Mouse (Mus musculus): ENCODE results near the gene Fbxl13. TPM values are rescaled to one million over a fixed set of nuclear protein-coding genes. Genes with fewer than 3 reads are reported as not detected.

The Fbxl13 gene
- polyA plus RNA-seq, 1 experiment, result 1.8 TPM

GRCm38 (mm10) chr5:21592106-21592505 lies 53.3 kb downstream of the Fbxl13 start:
- WGBS, result 88% methylated on average over 2 of the region's 2 CpGs
- Histone ChIP-seq H3K4me3 (replicated peaks; ENCODE audit: extremely low read depth, low read depth, low read length) (no peak overlapping the region), H3K4me1 (ENCODE audit: control insufficient read depth, insufficient read depth, low read length) (no peaks in the 10 kb centered on the region)
- TF ChIP-seq POLR2A (IDR thresholded peaks at IDR 0.05; ENCODE audit: borderline replicate concordance, extremely low read depth, low read depth, low read length), result no peak
- no peak for TF ChIP-seq CTCF (IDR thresholded peaks at IDR 0.05; ENCODE audit: insufficient read depth, low read length)
- no peak for DNase-seq

- no peak overlapping the region for H3K4me3 ChIP-seq (replicated peaks; ENCODE audit: extremely low read depth, low read depth, low read length)
- WGBS, result 80% methylated on average over 13 of the region's 13 CpGs
- no peaks in the 10 kb centered on the region for H3K4me1 ChIP-seq (ENCODE audit: control insufficient read depth, insufficient read depth, low read length)
- TF ChIP-seq CTCF (IDR thresholded peaks at IDR 0.05; ENCODE audit: insufficient read depth, low read length) (no peak), POLR2A (IDR thresholded peaks at IDR 0.05; ENCODE audit: borderline replicate concordance, extremely low read depth, low read depth, low read length) (no peak)
- no peak for DNase-seq
Measured at GRCm38 (mm10) chr5:21588220-21588619, 57.2 kb downstream of the Fbxl13 start.

GRCm38 (mm10) chr5:21587683-21588082 lies 57.8 kb downstream of the Fbxl13 start:
- TF ChIP-seq POLR2A (IDR thresholded peaks at IDR 0.05; ENCODE audit: borderline replicate concordance, extremely low read depth, low read depth, low read length) (no peak), CTCF (IDR thresholded peaks at IDR 0.05; ENCODE audit: insufficient read depth, low read length) (no peak)
- H3K4me1 ChIP-seq (ENCODE audit: control insufficient read depth, insufficient read depth, low read length), result no peaks in the 10 kb centered on the region
- no peak overlapping the region for H3K4me3 ChIP-seq (replicated peaks; ENCODE audit: extremely low read depth, low read depth, low read length)
- DNase-seq, result no peak
- 66% methylated on average over 7 of the region's 7 CpGs for WGBS

GRCm38 (mm10) chr5:21586763-21587162 lies 58.7 kb downstream of the Fbxl13 start:
- Histone ChIP-seq H3K4me1 (ENCODE audit: control insufficient read depth, insufficient read depth, low read length) (no peaks in the 10 kb centered on the region), H3K4me3 (replicated peaks; ENCODE audit: extremely low read depth, low read depth, low read length) (no peak overlapping the region)
- 49% methylated on average over 6 of the region's 6 CpGs for WGBS
- peak; percentile 20 for DNase-seq
- TF ChIP-seq CTCF (IDR thresholded peaks at IDR 0.05; ENCODE audit: insufficient read depth, low read length), result peak; percentile 79
- TF ChIP-seq POLR2A (IDR thresholded peaks at IDR 0.05; ENCODE audit: borderline replicate concordance, extremely low read depth, low read depth, low read length), result no peak

GRCm38 (mm10) chr5:21578136-21578535 lies 67.3 kb downstream of the Fbxl13 start:
- Histone ChIP-seq H3K4me1 (ENCODE audit: control insufficient read depth, insufficient read depth, low read length) (no peaks in the 10 kb centered on the region), H3K4me3 (replicated peaks; ENCODE audit: extremely low read depth, low read depth, low read length) (no peak overlapping the region)
- no peak for TF ChIP-seq POLR2A (IDR thresholded peaks at IDR 0.05; ENCODE audit: borderline replicate concordance, extremely low read depth, low read depth, low read length)
- TF ChIP-seq CTCF (IDR thresholded peaks at IDR 0.05; ENCODE audit: insufficient read depth, low read length), result no peak
- WGBS, result 81% methylated on average over 3 of the region's 3 CpGs
- no peak for DNase-seq

- Histone ChIP-seq H3K4me1 (ENCODE audit: control insufficient read depth, insufficient read depth, low read length) (no peaks in the 10 kb centered on the region), H3K4me3 (replicated peaks; ENCODE audit: extremely low read depth, low read depth, low read length) (no peak overlapping the region)
- no peak for DNase-seq
- TF ChIP-seq CTCF (IDR thresholded peaks at IDR 0.05; ENCODE audit: insufficient read depth, low read length) (no peak), POLR2A (IDR thresholded peaks at IDR 0.05; ENCODE audit: borderline replicate concordance, extremely low read depth, low read depth, low read length) (no peak)
- 83% methylated on average over 13 of the region's 13 CpGs for WGBS
Measured at GRCm38 (mm10) chr5:21575210-21575550, 70.3 kb downstream of the Fbxl13 start.

GRCm38 (mm10) chr5:21574386-21575209 lies 70.8 kb downstream of the Fbxl13 start:
- 63% methylated on average over 21 of the region's 21 CpGs for WGBS
- no peak overlapping the region for H3K4me3 ChIP-seq (replicated peaks; ENCODE audit: extremely low read depth, low read depth, low read length)
- H3K4me1 ChIP-seq (ENCODE audit: control insufficient read depth, insufficient read depth, low read length), result no peaks in the 10 kb centered on the region
- no peak for DNase-seq
- no peak for TF ChIP-seq CTCF (IDR thresholded peaks at IDR 0.05; ENCODE audit: insufficient read depth, low read length)
- no peak for TF ChIP-seq POLR2A (IDR thresholded peaks at IDR 0.05; ENCODE audit: borderline replicate concordance, extremely low read depth, low read depth, low read length)

- Histone ChIP-seq H3K4me1 (ENCODE audit: control insufficient read depth, insufficient read depth, low read length) (no peaks in the 10 kb centered on the region), H3K4me3 (replicated peaks; ENCODE audit: extremely low read depth, low read depth, low read length) (no peak overlapping the region)
- 75% methylated on average over 3 of the region's 3 CpGs for WGBS
- no peak for DNase-seq
- TF ChIP-seq CTCF (IDR thresholded peaks at IDR 0.05; ENCODE audit: insufficient read depth, low read length), result no peak
- no peak for TF ChIP-seq POLR2A (IDR thresholded peaks at IDR 0.05; ENCODE audit: borderline replicate concordance, extremely low read depth, low read depth, low read length)
Measured at GRCm38 (mm10) chr5:21572764-21573416, 72.5 kb downstream of the Fbxl13 start.

GRCm38 (mm10) chr5:21567784-21568183 lies 77.7 kb downstream of the Fbxl13 start:
- DNase-seq, result no peak
- Histone ChIP-seq H3K4me1 (ENCODE audit: control insufficient read depth, insufficient read depth, low read length) (no peaks in the 10 kb centered on the region), H3K4me3 (replicated peaks; ENCODE audit: extremely low read depth, low read depth, low read length) (no peak overlapping the region)
- WGBS, result 68% methylated on average over 1 of the region's 1 CpGs
- TF ChIP-seq CTCF (IDR thresholded peaks at IDR 0.05; ENCODE audit: insufficient read depth, low read length) (no peak), POLR2A (IDR thresholded peaks at IDR 0.05; ENCODE audit: borderline replicate concordance, extremely low read depth, low read depth, low read length) (no peak)
